Mouse (Mus musculus) left cerebral cortex, adult 2 months (tissue): ENCODE data around the gene Tbcb. TPM values are rescaled to one million over a fixed set of nuclear protein-coding genes. Genes with fewer than 3 reads are reported as not detected.

ENCODE experiments used
- DNase-seq, 2 experiments: peaks; one replicate each; pipeline ENCODE4 v3.0.0; 2021 to 2022; ENCODE audit warnings: low spot score in 2 of 2, mixed read lengths in 1 of 2; ENCODE audit errors: extremely low spot score in 1 of 2
- H3K27ac ChIP-seq: fragments of 200-600 bp; 2 replicates; pipeline ENCODE4 v1.8.1; 2022
- H3K4me3 ChIP-seq: fragments of 200-600 bp; 2 replicates; pipeline ENCODE4 v1.8.1; 2022
- CTCF ChIP-seq: fragments of 200-600 bp; IDR thresholded peaks from 2 replicates; pipeline ENCODE4 v1.8.1; 2022; ENCODE audit warnings: antibody characterized with exemption, mild to moderate bottlenecking, moderate library complexity
- intact Hi-C: fragments of 180-260 bp; cut with DNase I; formaldehyde crosslinking; loops from one replicate; pipeline ENCODE4 v1.15.1; 2025
- long read RNA-seq, 2 experiments: library from polyadenylated mRNA; stranded (forward); transcript quantifications; one replicate each; pipeline ENCODE4 v2.0.0; 2021; ENCODE audit warnings: borderline mapping rate in 2 of 2
- total RNA-seq, 2 experiments: library from RNA; stranded (reverse); gene quantifications; 2 replicates each; pipeline ENCODE4 v1.2.3; 2021

Gene Tbcb
- 100 to 1,000 TPM; 125 to 133 TPM for total RNA-seq
- long read RNA-seq, experiment 1, transcript Tbcb-201 (6 exons, 1,416 nt): major isoform, 51 of 56 reads
- long read RNA-seq, experiment 1, partial matches to known transcripts: 3 of 56 reads
- long read RNA-seq, experiment 1, other reads (novel, unspliced or antisense): 2 of 56 reads
- long read RNA-seq, experiment 2, transcript Tbcb-201 (6 exons, 1,416 nt): major isoform, 32 of 41 reads
- long read RNA-seq, experiment 2, partial matches to known transcripts: 3 of 41 reads
- long read RNA-seq, experiment 2, other reads (novel, unspliced or antisense): 6 of 41 reads

DNA sequence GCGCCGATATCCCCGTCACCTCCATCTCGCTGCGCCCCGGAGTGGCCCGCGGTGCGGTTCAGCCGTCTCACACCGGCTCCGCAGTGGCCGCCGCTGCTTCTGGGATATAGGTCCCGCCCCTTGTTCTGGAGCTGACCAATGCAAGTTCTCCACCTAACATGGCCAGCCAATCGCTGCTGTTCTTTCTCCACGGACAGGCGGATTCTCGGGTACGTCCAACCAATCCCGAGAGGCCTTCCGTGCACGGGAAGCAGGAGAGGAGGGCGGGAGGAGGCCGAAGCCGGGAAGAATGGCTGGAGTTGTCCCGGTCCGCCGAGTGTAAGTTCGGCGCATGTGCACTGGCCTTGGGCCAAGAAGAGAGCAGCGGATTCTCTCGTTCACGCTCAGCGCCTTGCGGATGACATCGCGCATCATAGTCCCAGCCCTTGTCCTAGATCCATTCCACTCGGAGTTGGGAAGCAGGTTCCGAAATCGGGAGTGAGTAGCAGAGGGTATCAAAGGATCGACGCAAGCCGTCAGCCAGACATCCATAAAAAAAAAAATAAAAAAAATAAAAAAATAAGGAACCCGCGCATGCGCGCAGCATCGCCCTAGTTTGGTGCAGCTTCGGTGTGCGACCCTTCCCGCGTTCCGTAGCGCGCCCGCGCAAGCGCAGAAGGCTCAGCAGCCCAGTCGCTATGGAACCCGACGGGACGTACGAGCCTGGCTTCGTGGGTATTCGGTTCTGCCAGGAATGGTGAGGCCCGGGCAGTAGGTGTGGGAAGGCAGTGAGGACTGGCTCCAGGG lies at the start of gene Tbcb, which contains the start of gene Polr2i:
TSS of gene Tbcb (minus strand) at position 604 of the 786 bp plus-strand sequence.
TSS of gene Polr2i (plus strand) at position 280 of the 786 bp plus-strand sequence.
- peak; percentile 97 for DNase-seq
- Histone ChIP-seq H3K4me3 (peak within 1 kb of the TSS; percentile 58), H3K27ac (peak within 1 kb of the TSS; percentile 97)
- intact Hi-C loops: loop anchor here (5.0 kb wide), 1 partner anchor 50 kb away; the partner anchor contains the start of genes Thap8 and Wdr62
- no peak for TF ChIP-seq CTCF

DNA sequence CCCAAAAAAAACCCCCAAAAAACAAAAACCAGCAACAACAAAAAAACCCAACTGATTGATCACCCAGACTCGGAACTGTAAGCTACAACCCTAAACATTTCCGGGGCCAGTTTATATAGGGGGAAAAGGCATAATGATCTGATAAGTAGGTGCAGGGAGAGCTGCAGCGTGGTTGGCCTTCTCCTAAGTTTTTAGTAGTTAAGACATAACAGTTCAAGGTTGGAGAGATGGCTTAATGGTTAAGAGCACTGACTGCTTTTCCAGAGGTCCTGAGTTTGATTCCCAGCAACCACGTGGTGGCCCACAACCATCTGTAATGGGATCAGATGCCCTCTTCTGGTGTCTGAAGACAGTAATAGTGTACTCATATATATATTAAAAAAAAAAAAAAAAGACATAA lies 49.5 kb upstream of the Tbcb start:
- Histone ChIP-seq H3K4me3 (no peak overlapping the region), H3K27ac (no peak overlapping the region; the same call in 1 of the 2 replicates)
- no peak for TF ChIP-seq CTCF
- no peak for DNase-seq
- intact Hi-C loops: loop anchor here (5.0 kb wide), 1 partner anchor 49 kb away; the partner anchor contains the start of genes Polr2i and Tbcb

DNA sequence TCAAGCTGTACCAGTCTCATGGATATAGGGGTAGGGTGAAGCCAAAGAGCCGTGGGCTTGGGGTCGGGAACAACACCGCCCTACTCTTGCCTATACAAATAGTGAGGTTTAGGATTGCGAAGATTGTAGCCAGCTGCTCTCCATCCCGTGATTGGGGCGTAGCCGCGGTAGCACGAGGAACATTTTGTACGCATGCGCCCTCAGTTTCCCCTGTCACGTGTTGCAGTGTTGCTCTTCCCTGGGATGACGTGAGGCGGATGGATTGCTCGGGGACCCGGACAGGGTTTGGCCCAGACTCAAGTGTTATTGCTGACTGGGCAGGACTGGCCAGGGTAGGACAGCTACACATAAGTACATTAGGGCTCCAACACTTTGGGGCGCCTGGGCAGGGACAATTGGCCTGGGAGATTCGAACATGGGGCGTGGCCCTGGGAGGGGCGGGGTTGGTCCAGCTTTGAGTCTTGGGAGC lies 48.6 kb upstream of the Tbcb start:
- DNase-seq: peak; percentile 80 to 85
- no peak for TF ChIP-seq CTCF
- intact Hi-C loops: loop anchor here (5.0 kb wide), 1 partner anchor 48 kb away; the partner anchor contains the start of genes Polr2i and Tbcb
- Histone ChIP-seq H3K4me3 (peak overlapping the region; percentile 85), H3K27ac (peak overlapping the region; percentile 97)

DNA sequence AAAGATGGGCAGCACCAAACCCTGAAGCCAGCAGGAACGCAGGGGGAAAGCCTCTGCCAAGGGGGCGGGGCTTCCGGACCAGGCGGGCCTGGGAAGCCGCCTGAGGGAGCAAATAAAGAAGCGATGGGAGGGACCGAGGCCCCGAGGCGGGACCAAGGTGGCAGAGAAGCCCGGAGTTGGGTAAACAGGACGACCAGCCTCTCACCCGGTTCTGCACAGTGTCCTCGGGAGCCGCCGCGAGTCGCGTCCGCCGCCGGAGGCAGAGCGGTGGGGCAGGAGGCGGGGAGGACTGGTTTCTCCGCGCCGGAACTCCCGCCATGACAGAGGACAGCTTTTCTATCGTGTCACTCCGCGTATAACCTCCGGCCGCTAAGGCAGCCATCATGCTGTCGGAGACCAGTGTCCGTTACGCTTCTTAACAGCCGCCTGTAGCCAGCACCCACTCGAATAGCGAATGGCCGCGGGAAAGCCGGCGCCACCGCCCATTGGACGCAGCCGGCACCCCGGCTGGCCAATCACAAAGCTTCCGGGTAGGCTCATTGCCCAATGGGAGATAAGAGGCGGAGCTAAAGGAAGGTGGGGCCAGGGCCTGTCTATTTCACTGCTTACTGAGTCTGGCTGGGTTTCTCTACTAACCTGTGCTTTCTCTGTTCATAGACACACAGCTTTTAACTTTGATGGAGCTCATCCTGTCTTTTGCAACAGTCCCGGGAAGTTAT lies 48.0 kb upstream of the Tbcb start, which contains the start of the genes Thap8 and Wdr62:
TSS of gene Thap8 (plus strand) at position 144 of the 719 bp plus-strand sequence.
TSS of gene Wdr62 (minus strand) at position 469 of the 719 bp plus-strand sequence.
- intact Hi-C loops: loop anchor here (5.0 kb wide), 1 partner anchor 48 kb away; the partner anchor contains the start of genes Polr2i and Tbcb
- Histone ChIP-seq H3K4me3 (peak within 1 kb of the TSS; percentile 85), H3K27ac (peak within 1 kb of the TSS; percentile 97)
- peak; percentile 89 to 90 for DNase-seq
- no peak for TF ChIP-seq CTCF

DNA sequence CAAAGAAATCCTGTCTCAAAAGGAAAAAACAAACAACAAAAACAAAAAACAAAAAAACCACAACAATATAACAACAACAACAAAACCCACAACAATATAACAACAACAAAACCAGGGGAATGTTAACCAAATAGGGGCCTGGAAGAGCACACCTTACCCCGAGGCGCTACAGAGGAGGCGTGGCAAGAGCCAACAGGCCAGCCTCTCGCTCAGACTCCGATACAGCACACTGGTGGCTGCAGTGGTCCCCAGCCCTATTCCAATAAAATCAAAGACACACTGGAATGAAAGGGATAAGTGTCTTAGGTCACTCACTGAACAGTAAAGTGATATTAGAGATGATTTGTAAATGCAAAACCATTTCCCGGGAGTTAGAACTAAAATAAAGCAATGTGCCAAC lies 47.5 kb upstream of the Tbcb start:
- intact Hi-C loops: no loop called here
- DNase-seq: no peak
- peak overlapping the region; percentile 85 for H3K4me3 ChIP-seq
- H3K27ac ChIP-seq: no peak overlapping the region
- TF ChIP-seq CTCF: no peak

DNA sequence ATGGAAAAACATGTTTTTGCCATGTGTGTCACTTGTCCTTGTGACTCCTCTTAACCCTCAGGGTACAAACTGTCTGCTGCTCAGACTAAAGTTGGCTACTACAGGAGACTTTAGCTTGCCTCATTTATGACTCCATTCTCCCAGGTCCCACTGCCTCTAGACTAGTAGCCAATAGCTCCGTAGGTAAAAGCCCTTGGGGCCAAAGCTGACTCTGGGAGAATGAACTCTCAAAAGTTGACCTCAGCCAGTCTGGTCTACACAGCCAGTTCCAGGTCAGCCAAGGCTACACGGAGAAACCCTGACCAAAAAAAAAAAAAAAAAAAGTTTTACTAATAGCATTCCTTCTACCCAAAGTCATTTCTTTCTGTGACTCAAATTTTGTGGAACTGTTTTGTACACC lies 46.8 kb upstream of the Tbcb start:
- no peak for DNase-seq
- intact Hi-C loops: no loop called here
- TF ChIP-seq CTCF: no peak
- Histone ChIP-seq H3K4me3 (no peak overlapping the region), H3K27ac (no peak overlapping the region)

DNA sequence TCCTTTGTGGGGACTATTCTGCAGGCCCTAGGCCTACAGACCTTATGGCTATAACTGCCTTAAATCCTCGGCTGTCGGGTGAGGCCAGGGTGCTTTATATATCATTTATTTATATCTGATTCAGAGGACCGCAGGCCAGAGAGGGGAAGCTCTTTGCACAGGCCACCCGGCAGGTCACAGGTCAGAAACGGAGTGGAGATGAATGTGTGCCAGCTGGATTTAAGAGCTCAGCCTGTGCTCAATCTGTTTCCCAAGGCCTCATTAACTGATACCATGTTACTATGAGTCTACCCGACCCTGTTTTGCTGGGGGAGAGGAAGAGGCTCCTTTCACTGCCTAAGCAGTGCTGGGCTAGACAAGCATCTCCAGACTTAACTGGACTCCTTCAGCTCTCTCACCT lies 42.3 kb upstream of the Tbcb start:
- no peak for TF ChIP-seq CTCF
- H3K27ac ChIP-seq: no peak overlapping the region
- no peak overlapping the region for H3K4me3 ChIP-seq
- intact Hi-C loops: loop anchor here (5.0 kb wide), 1 partner anchor 37 kb away; the partner anchor contains the start of gene Ovol3
- no peak for DNase-seq

DNA sequence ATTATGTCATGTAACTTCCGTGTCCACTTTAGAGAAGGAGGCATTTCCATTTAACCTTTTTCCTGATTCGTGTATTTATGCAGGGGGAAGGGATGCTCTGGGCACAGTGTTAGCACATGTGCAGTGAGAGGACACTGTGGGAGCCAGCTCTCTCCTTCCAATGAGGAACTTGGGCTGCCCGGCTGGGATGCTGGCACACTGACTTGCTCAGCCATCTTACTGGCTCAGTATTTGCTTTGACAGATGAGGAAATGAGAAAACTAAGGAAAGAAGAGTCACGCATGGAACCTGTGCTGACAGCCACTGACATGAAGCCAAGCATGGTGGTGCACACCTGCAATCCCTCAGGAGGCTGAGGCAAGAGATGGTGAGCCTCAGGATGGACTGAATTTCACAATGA lies 37.6 kb upstream of the Tbcb start:
- no peak for TF ChIP-seq CTCF
- no peak overlapping the region for H3K4me3 ChIP-seq
- no peak for DNase-seq
- intact Hi-C loops: loop anchor here (5.0 kb wide), 1 partner anchor 32 kb away; the partner anchor contains the start of gene Ovol3
- H3K27ac ChIP-seq: no peak overlapping the region

DNA sequence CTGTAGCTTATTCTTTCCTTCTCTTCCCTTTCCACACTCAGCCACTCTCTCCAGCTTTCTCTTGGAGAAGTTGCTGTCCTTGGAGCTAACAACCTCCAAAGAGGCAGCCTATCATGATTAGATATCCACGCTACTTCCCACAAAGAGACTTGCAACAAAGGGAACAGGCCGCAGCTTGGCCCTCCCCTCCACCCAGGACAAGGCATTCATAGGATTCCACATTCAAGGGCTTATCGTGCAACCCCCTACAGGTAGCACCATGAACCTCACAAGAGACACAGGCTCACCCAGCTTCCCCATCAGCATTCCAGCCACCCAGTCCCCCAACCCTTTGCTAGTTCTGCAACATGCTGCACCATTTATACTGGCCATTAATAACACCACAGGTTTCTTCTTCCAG lies 34.7 kb upstream of the Tbcb start:
- TF ChIP-seq CTCF: no peak
- Histone ChIP-seq H3K4me3 (no peak overlapping the region), H3K27ac (no peak overlapping the region)
- intact Hi-C loops: no loop called here
- no peak for DNase-seq

DNA sequence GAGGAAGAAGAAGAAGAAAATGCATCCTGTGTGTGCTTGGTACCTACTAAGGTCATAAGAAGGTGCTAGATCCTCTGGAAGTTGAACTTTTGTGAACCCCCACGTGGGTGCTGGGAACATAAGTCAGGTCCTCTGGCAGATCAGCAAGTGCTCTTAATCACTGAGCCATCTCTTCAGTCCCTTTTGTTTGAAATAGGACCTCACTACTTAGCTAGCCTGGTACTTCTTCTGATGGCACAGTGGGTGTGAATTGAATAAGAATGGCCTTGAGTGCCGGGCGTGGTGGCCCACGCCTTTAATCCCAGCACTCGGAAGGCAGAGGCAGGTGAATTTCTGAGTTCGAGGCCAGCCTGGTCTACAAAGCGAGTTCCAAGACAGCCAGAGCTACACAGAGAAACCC lies 33.9 kb upstream of the Tbcb start:
- intact Hi-C loops: no loop called here

DNA sequence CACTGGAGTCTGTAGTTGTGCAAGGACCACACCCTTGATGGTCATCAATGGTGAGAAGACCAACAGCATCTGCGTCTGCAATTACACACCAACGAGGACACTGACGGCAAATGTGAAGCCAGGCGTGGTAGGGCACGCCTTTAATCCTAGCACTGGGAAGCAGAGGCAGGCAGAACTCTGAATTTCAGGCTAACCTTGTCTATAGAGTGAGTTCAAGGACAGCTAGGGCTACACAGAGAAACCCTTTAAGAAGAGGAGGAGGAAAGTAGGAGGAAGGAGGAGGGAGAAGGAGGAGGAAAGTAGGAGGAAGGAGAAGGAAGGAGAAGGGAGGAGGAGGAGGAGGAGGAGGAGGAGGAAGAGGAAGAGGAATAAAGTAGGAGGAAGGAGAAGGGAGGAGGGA lies 33.5 kb upstream of the Tbcb start:
- TF ChIP-seq CTCF: no peak

More for the DNA sequence above, 33.9 kb upstream of the Tbcb start:
- no peak for DNase-seq
- no peak for TF ChIP-seq CTCF
- Histone ChIP-seq H3K27ac (no peak overlapping the region), H3K4me3 (no peak overlapping the region)

More for the DNA sequence above, 33.5 kb upstream of the Tbcb start:
- H3K4me3 ChIP-seq: no peak overlapping the region
- no peak overlapping the region for H3K27ac ChIP-seq
- DNase-seq: no peak
- intact Hi-C loops: no loop called here
